Mouse (Mus musculus) retina, postnatal 1 day (tissue): ENCODE data around the gene Spty2d1.
"Not testable (repeated sequence)": the region's sequence is repeated elsewhere in the genome, so short reads cannot be mapped to it uniquely, and the experiment has no call there.

Source experiments
- DNase-seq: peaks from one replicate; pipeline ENCODE4 v3.0.0-alpha.2; 2012

The Spty2d1 gene

GRCm38 (mm10) chr7:47008168-47008993 is at the start of gene Spty2d1:
Spty2d1 (minus strand) TSS chr7:47008411.
- peak; percentile 99 for DNase-seq

- no peak for DNase-seq
These were observed 48.1 kb upstream of the Spty2d1 start for GRCm38 (mm10) chr7:47056273-47056672.

DNA sequence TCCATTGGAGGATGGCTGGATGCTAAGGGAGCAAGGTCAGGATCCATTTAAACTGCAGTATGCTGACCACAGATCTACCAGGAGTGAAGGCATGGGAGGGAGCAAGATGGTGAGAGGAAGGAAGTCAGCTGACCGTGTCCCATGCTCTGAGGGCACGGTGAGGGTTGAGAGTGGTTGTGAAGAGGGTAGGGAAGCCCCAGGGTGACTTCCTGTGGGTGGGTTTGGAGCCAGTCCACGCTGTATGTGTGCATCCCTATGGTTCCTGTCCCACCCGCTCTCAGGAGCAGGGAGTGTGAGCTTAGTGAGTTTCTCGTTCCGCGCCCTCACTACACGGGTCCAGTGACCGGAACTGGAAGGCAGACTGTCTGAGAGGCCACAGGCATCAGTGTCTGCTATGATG is 47.5 kb upstream of the Spty2d1 start:
- DNase-seq, result no peak

DNA sequence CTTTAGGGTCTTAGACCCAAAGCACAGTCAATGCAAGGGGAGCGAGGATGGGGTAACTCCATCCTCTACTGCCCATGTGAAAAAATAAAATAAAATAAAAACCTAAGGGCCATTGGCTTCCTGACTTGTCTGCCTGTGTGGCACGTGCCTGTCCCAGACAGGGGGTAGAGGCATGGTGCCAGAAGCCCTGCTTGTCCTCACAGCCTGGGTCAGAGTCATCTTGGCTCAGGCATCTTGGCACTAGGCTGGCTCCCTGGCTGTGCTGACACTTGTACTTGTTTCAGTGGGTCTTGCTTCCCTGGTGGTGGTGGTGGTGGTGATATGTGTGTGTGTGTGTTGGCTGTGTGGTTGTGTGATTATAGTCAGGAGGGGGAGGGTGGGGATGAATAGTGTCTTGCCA is 46.5 kb upstream of the Spty2d1 start:
- DNase-seq, result no peak

- no peak for DNase-seq
These were observed 45.1 kb upstream of the Spty2d1 start for GRCm38 (mm10) chr7:47053287-47053686.

DNA sequence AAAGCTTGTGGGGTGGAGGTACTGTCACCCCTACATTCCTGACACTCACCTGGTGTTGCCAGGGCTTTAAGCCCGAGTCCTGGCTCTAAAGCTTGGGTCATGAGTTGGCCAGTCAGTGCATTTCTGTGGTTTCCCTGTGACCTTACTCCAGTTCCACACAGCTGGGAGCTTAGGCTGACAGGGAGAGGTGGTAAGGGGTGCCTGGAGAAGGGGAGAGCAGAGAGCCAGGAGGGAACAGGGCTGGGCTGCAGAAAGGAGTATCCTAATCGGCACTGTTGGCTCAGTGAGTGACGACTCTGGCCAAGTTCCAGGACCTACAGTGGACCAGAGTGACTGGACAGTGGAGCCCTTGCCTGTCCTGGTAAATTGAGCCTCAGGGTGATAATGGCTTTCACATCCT is 44.1 kb upstream of the Spty2d1 start:
- no peak for DNase-seq

- peak; percentile 73 for DNase-seq
These were observed 43.4 kb upstream of the Spty2d1 start for GRCm38 (mm10) chr7:47051404-47052151.

GRCm38 (mm10) chr7:47050766-47051165 is 42.6 kb upstream of the Spty2d1 start:
- DNase-seq, result no peak

GRCm38 (mm10) chr7:47050366-47050765 is 42.2 kb upstream of the Spty2d1 start, which contains the start of gene Tmem86a:
Tmem86a (plus strand) TSS chr7:47050601.
- peak; percentile 98 for DNase-seq

DNA sequence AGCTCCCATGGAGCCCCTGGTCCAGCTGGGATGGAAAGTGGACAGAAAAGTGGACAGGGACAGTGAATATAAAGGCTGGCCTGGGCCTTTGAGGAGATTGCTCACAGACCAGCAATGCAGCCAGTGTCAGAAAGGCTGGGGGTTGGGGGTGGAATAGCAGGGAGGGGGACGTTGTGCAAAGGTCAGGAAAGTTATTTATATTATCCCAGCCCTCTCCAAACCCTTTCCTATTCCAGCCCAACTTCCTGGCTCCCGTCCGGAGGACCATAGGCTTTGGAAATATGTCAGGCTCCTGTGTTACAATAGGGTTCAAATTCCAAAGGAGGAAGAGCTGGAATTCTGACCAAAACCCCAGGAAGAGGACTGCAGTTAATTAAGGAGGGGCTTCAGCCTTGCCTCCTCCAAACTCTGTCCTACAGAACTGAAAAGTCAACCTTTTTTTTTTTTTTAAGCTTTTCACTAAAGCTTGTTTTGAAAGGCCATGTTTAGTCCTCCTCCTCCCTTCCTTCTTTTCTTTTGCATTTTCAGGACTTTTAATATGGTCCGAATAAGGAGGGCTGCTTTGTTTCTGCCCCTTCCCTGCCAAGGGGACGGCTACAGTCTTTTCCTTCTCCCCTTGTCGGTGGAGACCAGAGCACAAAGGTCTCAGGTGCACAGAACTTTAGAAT is 34.7 kb upstream of the Spty2d1 start:
- DNase-seq, result no peak

GRCm38 (mm10) chr7:47042121-47042520 is 33.9 kb upstream of the Spty2d1 start:
- DNase-seq, result no peak

DNA sequence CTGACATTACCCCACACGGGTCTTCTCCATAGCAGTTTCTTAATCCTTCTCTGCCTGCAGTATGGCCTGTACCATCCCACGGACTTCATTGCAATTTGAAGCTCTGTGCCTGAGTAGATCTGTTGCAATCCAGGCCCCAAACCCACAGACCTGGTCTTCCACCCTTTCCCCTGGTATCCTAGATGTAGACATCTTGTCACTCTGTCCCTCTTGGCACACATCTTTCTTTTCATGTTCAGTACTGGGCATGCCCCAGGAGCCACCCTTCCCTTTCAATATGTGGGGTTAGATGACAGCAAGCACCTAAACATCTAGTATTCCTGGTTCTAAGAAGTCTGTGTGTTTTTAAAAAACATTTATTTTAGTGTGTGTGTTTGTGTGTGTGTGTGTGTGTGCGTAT is 33.5 kb upstream of the Spty2d1 start:
- no peak for DNase-seq

DNA sequence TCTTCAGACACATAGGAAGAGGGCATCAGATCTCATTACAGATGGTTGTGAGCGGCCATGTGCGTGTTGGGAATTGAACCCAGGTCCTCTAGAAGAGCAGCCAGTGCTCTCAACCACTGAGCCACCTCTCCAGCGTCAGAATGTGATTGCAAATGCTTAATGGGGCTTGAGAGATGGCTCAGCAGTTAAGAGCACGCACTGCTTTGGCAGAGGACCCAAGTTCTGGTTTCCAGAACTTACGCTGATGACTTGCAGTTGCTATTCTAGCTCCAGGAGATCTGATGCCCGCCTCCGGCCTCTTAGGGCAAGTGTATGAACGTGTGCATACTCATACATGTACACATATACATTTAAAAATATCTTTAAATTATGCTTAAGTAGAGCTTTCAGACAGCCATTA is 27.2 kb upstream of the Spty2d1 start:
- no peak for DNase-seq

GRCm38 (mm10) chr7:47034785-47035384 is 26.7 kb upstream of the Spty2d1 start:
- no peak for DNase-seq

- DNase-seq, result no peak
These were observed 23.2 kb upstream of the Spty2d1 start for GRCm38 (mm10) chr7:47031371-47031770.

DNA sequence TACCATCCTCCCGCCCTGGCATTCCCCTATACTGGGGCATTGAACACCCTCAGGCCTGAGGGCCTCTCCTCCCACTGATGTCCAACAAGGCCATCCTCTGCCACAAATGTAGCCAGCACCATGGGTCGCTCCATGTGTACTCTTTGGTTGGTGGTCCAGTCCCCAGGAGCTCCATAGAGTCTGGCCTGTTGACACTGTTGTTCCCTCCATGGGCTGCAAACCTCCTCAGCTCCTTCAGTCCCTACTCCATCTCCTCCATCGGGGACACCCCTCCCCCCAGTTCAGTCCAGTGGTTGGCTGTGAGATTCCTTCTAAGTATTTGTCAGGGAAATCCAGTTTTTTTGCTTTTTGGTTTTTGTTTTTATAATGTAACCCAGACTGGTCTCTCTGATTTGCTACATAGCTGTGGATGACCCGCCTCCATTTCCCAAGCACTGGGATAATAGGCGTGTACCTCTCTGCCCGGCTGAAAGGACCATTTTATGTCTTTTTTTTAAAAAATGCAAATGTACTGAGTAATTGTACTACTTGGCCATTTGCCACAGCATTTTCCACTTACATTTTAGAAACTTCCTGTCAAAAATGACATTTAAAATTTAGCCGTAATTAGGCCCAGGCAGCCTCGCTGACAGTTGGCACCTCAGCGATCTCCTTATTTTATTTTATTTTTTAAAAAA is 22.4 kb upstream of the Spty2d1 start:
- DNase-seq, result no peak

GRCm38 (mm10) chr7:47027520-47027919 is 19.3 kb upstream of the Spty2d1 start:
- DNase-seq, result no peak

GRCm38 (mm10) chr7:47026899-47027298 is 18.7 kb upstream of the Spty2d1 start:
- DNase-seq, result not testable (repeated sequence)

- DNase-seq, result no peak
These were observed 17.2 kb upstream of the Spty2d1 start for GRCm38 (mm10) chr7:47025429-47025828.

DNA sequence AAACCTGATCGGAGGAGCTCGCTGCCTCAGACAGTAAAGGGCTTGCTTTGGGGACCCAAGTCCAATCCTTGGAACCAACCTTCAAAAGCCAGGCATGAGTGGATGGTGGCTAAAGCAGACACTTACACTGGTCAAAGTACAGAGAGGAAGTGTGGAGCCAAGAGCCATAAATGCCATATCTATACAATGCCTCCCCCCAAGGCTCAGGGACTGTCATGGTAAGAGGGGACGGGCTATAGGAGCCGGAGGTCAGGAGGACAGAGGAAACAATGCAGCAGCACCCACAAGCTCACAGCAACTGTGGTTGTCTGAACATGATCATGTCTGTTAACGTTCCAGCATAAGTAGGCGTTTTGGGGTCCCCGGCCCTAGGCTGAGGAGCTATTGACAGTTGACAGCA is 16.2 kb upstream of the Spty2d1 start:
- DNase-seq, result no peak

DNA sequence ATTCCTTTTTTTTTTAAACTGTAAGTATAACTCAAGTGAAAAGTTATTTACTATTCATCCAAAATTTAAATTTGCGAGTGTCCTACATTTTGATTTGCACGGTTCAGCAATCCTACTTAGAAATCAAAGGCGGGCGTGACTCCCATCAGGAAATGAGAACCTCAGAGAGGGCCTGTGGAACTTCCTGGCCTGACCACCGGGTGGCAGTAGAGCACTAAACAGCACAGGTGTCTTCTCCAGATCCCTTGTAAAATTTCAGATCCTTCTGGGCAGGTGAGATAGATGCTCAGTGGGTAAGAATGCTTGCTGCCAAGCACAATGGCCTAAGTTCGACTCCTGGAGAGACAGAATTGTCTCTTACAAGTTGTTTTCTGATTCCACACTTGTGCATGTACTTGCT is 15.3 kb upstream of the Spty2d1 start:
- DNase-seq, result peak; percentile 77

GRCm38 (mm10) chr7:47022482-47022881 is 14.3 kb upstream of the Spty2d1 start:
- DNase-seq, result no peak

- no peak for DNase-seq
These were observed 12.7 kb upstream of the Spty2d1 start for GRCm38 (mm10) chr7:47020956-47021355.
